Mouse (Mus musculus) liver, adult 2 months (tissue): ENCODE data around the gene Ets1. TPM values are rescaled to one million over a fixed set of nuclear protein-coding genes. Genes with fewer than 3 reads are reported as not detected.

ENCODE experiments used
- DNase-seq: peaks from one replicate; pipeline ENCODE4 v3.0.0-alpha.2; 2011; ENCODE audit warnings: low read depth, low spot score; ENCODE audit errors: extremely low read depth
- H3K27ac ChIP-seq: fragments of 200-500 bp; replicated peaks from 2 replicates; pipeline ENCODE4 v1.5.1; 2012; ENCODE audit warnings: low read depth, mild to moderate bottlenecking, control low read depth, inconsistent platforms, low read length; ENCODE audit not compliant: insufficient read depth
- H3K27me3 ChIP-seq: fragments of 200-500 bp; 2 replicates; pipeline ENCODE4 v1.6.1; 2012; ENCODE audit warnings: mild to moderate bottlenecking, moderate library complexity, low read length, inconsistent platforms; ENCODE audit not compliant: control insufficient read depth, insufficient read depth
- H3K36me3 ChIP-seq: fragments of 200-500 bp; 2 replicates; pipeline ENCODE4 v1.6.1; 2012; ENCODE audit warnings: low read length, inconsistent platforms; ENCODE audit not compliant: control insufficient read depth, insufficient read depth
- H3K4me1 ChIP-seq: fragments of 200-500 bp; 2 replicates; pipeline ENCODE4 v1.6.1; 2011; ENCODE audit warnings: low read length; ENCODE audit not compliant: control insufficient read depth, insufficient read depth
- H3K4me3 ChIP-seq: fragments of 200-500 bp; 2 replicates; pipeline ENCODE4 v1.5.1; 2011; ENCODE audit warnings: low read depth, mild to moderate bottlenecking, control low read depth, low read length, moderate library complexity; ENCODE audit not compliant: insufficient read depth
- H3K79me2 ChIP-seq: fragments of 200-500 bp; 2 replicates; pipeline ENCODE4 v1.6.1; 2012; ENCODE audit warnings: inconsistent platforms, mild to moderate bottlenecking, low read length, moderate library complexity; ENCODE audit not compliant: control insufficient read depth, insufficient read depth
- H3K9ac ChIP-seq: fragments of 200-500 bp; 2 replicates; pipeline ENCODE4 v1.6.1; 2012; ENCODE audit warnings: low read depth, mild to moderate bottlenecking, control low read depth, inconsistent platforms, low read length
- CTCF ChIP-seq: fragments of 200-500 bp; IDR thresholded peaks from 2 replicates; pipeline ENCODE4 v1.5.1; 2011; ENCODE audit warnings: low read depth, low read length, control low read depth
- POLR2A ChIP-seq: fragments of 200-500 bp; IDR thresholded peaks from 2 replicates; pipeline ENCODE4 v1.6.1; 2011; ENCODE audit warnings: low read length, control low read depth; ENCODE audit not compliant: insufficient read depth; ENCODE audit errors: extremely low read depth
- WGBS: fragments of 180-500 bp; shearing (Covaris S2); methylation state at CpG from one replicate; pipeline ENCODE4 v1.1.7; 2018; 5-methylcytosine and 5-hydroxymethylcytosine counted together
- polyA plus RNA-seq: library from polyadenylated mRNA; depleted of rRNA; stranded (reverse); fragments of >200 nt; gene quantifications from 2 replicates; pipeline ENCODE4 v1.2.3, GENCODE M21; 2012
- total RNA-seq: library from RNA; depleted of rRNA; stranded (reverse); fragments of >200 nt; gene quantifications from 2 replicates; pipeline ENCODE4 v1.2.3, GENCODE M21; 2014

Ets1 gene
- total and polyA plus RNA-seq, 2 experiments = 7.6 to 18.8 TPM

GRCm38 (mm10) chr9:32618544-32619120 is 17.4 kb upstream of the Ets1 start:
- TF ChIP-seq POLR2A = no peak
- no peak for TF ChIP-seq CTCF
- H3K9ac ChIP-seq = no peak overlapping the region
- no peak overlapping the region for H3K27ac ChIP-seq
- H3K27me3 ChIP-seq = no peaks in the 10 kb centered on the region
- 80% methylated on average over 9 of the region's 9 CpGs for WGBS
- DNase-seq = no peak
- H3K79me2 ChIP-seq = no peaks in the 10 kb centered on the region
- H3K4me3 ChIP-seq = no peak overlapping the region
- H3K4me1 ChIP-seq = no peaks in the 10 kb centered on the region
- no peaks in the 10 kb centered on the region for H3K36me3 ChIP-seq

GRCm38 (mm10) chr9:32619661-32620060 is 16.4 kb upstream of the Ets1 start:
- no peak for DNase-seq
- Histone ChIP-seq H3K4me1 (no peaks in the 10 kb centered on the region), H3K9ac (no peak overlapping the region), H3K27ac (no peak overlapping the region), H3K79me2 (no peaks in the 10 kb centered on the region), H3K27me3 (no peaks in the 10 kb centered on the region), H3K36me3 (no peaks in the 10 kb centered on the region), H3K4me3 (no peak overlapping the region)
- TF ChIP-seq POLR2A (no peak), CTCF (no peak)
- WGBS = 92% methylated on average over 6 of the region's 6 CpGs

- TF ChIP-seq POLR2A (no peak), CTCF (no peak)
- 95% methylated on average over 3 of the region's 3 CpGs for WGBS
- Histone ChIP-seq H3K9ac (no peak overlapping the region), H3K4me3 (no peak overlapping the region), H3K27me3 (no peaks in the 10 kb centered on the region), H3K27ac (no peak overlapping the region), H3K79me2 (no peaks in the 10 kb centered on the region), H3K36me3 (no peaks in the 10 kb centered on the region), H3K4me1 (no peaks in the 10 kb centered on the region)
- no peak for DNase-seq
Measured at GRCm38 (mm10) chr9:32620446-32620845, 15.6 kb upstream of the Ets1 start.

GRCm38 (mm10) chr9:32629385-32629981 is 6.5 kb upstream of the Ets1 start:
- no peaks in the 10 kb centered on the region for H3K79me2 ChIP-seq
- no peaks in the 10 kb centered on the region for H3K36me3 ChIP-seq
- H3K4me1 ChIP-seq = no peaks in the 10 kb centered on the region
- 61% methylated on average over 1 of the region's 1 CpGs for WGBS
- H3K4me3 ChIP-seq = no peak overlapping the region
- H3K27ac ChIP-seq = no peak overlapping the region
- H3K27me3 ChIP-seq = no peaks in the 10 kb centered on the region
- no peak overlapping the region for H3K9ac ChIP-seq
- TF ChIP-seq CTCF (no peak), POLR2A (no peak)
- no peak for DNase-seq

- Histone ChIP-seq H3K4me1 (no peaks in the 10 kb centered on the region), H3K27ac (no peak overlapping the region), H3K27me3 (no peaks in the 10 kb centered on the region), H3K36me3 (no peaks in the 10 kb centered on the region), H3K4me3 (no peak overlapping the region), H3K9ac (no peak overlapping the region), H3K79me2 (no peaks in the 10 kb centered on the region)
- TF ChIP-seq POLR2A = no peak
- TF ChIP-seq CTCF = no peak
- DNase-seq = no peak
Measured at GRCm38 (mm10) chr9:32631341-32631740, 4.7 kb upstream of the Ets1 start.

GRCm38 (mm10) chr9:32632237-32632636 is 3.8 kb upstream of the Ets1 start:
- no peak overlapping the region for H3K27ac ChIP-seq
- no peak overlapping the region for H3K4me3 ChIP-seq
- H3K27me3 ChIP-seq = no peaks in the 10 kb centered on the region
- no peak for DNase-seq
- no peaks in the 10 kb centered on the region for H3K4me1 ChIP-seq
- H3K79me2 ChIP-seq = no peaks in the 10 kb centered on the region
- WGBS = 85% methylated on average over 7 of the region's 7 CpGs
- no peaks in the 10 kb centered on the region for H3K36me3 ChIP-seq
- TF ChIP-seq CTCF (no peak), POLR2A (no peak)
- no peak overlapping the region for H3K9ac ChIP-seq
